Mouse (Mus musculus) E14TG2a.4 (cell line): ENCODE measurements around the gene Trmt2b.

Source experiments
- CTCF ChIP-seq: conservative IDR thresholded peaks from 2 replicates; pipeline ENCODE4 v1.5.1; 2014; ENCODE audit warnings: low read length
- NANOG ChIP-seq: IDR thresholded peaks from 2 replicates; pipeline ENCODE4 v1.6.1; 2014; ENCODE audit warnings: borderline replicate concordance, low read length, mixed read lengths
- POU5F1 ChIP-seq: IDR thresholded peaks from 2 replicates; pipeline ENCODE4 v1.6.1; 2014; ENCODE audit warnings: low read length, borderline replicate concordance

- TF ChIP-seq CTCF: no peak
- no peak for TF ChIP-seq POU5F1
- TF ChIP-seq NANOG: no peak
Measured at GRCm38 (mm10) chrX:134238266-134238665, 38.5 kb downstream of the Trmt2b start.
